Mouse (Mus musculus): ENCODE measurements at regions not wholly inside any gene's neighbourhood (a gene's known extent, or its start where the extent isn't known, plus 50 kb on each side); places are given as distances from the start of the nearest gene placed in this dataset.

GRCm38 (mm10) chr2:179145726-179146125 is 296.5 kb upstream of the Cdh4 start:
- TF ChIP-seq POLR2A (IDR thresholded peaks at IDR 0.05; ENCODE audit: borderline replicate concordance, extremely low read depth, insufficient read depth, insufficient read length): no peak
- no peaks in the 10 kb centered on the region for H3K36me3 ChIP-seq (ENCODE audit: control insufficient read depth, insufficient read depth, low read length)
- ATAC-seq (ENCODE audit: low FRiP score, low read depth): no peak
- no peak overlapping the region for H3K27ac ChIP-seq (replicated peaks; ENCODE audit: low read depth, low read length)
- H3K9me3 ChIP-seq (ENCODE audit: control insufficient read depth, low read length): no peaks in the 10 kb centered on the region
- 63% methylated on average over 2 of the region's 2 CpGs for WGBS
- no peak overlapping the region for H3K9ac ChIP-seq (ENCODE audit: low read depth, low read length, severe bottlenecking)
- no peak for DNase-seq (ENCODE audit: low spot score)
- no peak overlapping the region for H3K4me2 ChIP-seq (replicated peaks; ENCODE audit: low read depth, low read length, severe bottlenecking)
- no peaks in the 10 kb centered on the region for H3K27me3 ChIP-seq (ENCODE audit: control insufficient read depth, insufficient read depth, low read length)
- H3K4me1 ChIP-seq (ENCODE audit: control insufficient read depth, insufficient read depth, low read length): peaks cover 13% of the 10 kb centered on the region
- no peak overlapping the region for H3K4me3 ChIP-seq (replicated peaks; ENCODE audit: low read length)

- TF ChIP-seq POLR2A (IDR thresholded peaks at IDR 0.05; ENCODE audit: borderline replicate concordance, extremely low read depth, insufficient read depth, insufficient read length): no peak
Measured at GRCm38 (mm10) chr2:179146274-179146673, 296.0 kb upstream of the Cdh4 start.

GRCm38 (mm10) chr2:179148194-179148593 is 294.0 kb upstream of the Cdh4 start:
- Histone ChIP-seq H3K36me3 (ENCODE audit: control insufficient read depth, insufficient read depth, low read length) (no peaks in the 10 kb centered on the region), H3K4me2 (replicated peaks; ENCODE audit: low read depth, low read length, severe bottlenecking) (no peak overlapping the region), H3K27ac (replicated peaks; ENCODE audit: low read depth, low read length) (no peak overlapping the region), H3K9me3 (ENCODE audit: control insufficient read depth, low read length) (no peaks in the 10 kb centered on the region), H3K9ac (ENCODE audit: low read depth, low read length, severe bottlenecking) (no peak overlapping the region), H3K4me3 (replicated peaks; ENCODE audit: low read length) (no peak overlapping the region), H3K27me3 (ENCODE audit: control insufficient read depth, insufficient read depth, low read length) (no peaks in the 10 kb centered on the region), H3K4me1 (ENCODE audit: control insufficient read depth, insufficient read depth, low read length) (peaks cover 13% of the 10 kb centered on the region)
- 66% methylated on average over 5 of the region's 5 CpGs for WGBS
- TF ChIP-seq POLR2A (IDR thresholded peaks at IDR 0.05; ENCODE audit: borderline replicate concordance, extremely low read depth, insufficient read depth, insufficient read length): no peak
- ATAC-seq (ENCODE audit: low FRiP score, low read depth) (no peak), DNase-seq (ENCODE audit: low spot score) (no peak)

More at GRCm38 (mm10) chr2:179146274-179146673, 296.0 kb upstream of the Cdh4 start:
- WGBS: 33% methylated on average over 4 of the region's 4 CpGs
- Histone ChIP-seq H3K27me3 (ENCODE audit: control insufficient read depth, insufficient read depth, low read length) (no peaks in the 10 kb centered on the region), H3K9me3 (ENCODE audit: control insufficient read depth, low read length) (no peaks in the 10 kb centered on the region), H3K27ac (replicated peaks; ENCODE audit: low read depth, low read length) (no peak overlapping the region), H3K4me3 (replicated peaks; ENCODE audit: low read length) (no peak overlapping the region), H3K4me1 (ENCODE audit: control insufficient read depth, insufficient read depth, low read length) (peaks cover 13% of the 10 kb centered on the region), H3K9ac (ENCODE audit: low read depth, low read length, severe bottlenecking) (no peak overlapping the region), H3K36me3 (ENCODE audit: control insufficient read depth, insufficient read depth, low read length) (no peaks in the 10 kb centered on the region), H3K4me2 (replicated peaks; ENCODE audit: low read depth, low read length, severe bottlenecking) (no peak overlapping the region)
- DNase-seq (ENCODE audit: low spot score): peak; percentile 3
- no peak for ATAC-seq (ENCODE audit: low FRiP score, low read depth)

GRCm38 (mm10) chr2:179148667-179149066 is 293.6 kb upstream of the Cdh4 start:
- WGBS: 67% methylated on average over 4 of the region's 4 CpGs
- H3K27me3 ChIP-seq (ENCODE audit: control insufficient read depth, insufficient read depth, low read length): no peaks in the 10 kb centered on the region
- no peak overlapping the region for H3K9ac ChIP-seq (ENCODE audit: low read depth, low read length, severe bottlenecking)
- peaks cover 13% of the 10 kb centered on the region for H3K4me1 ChIP-seq (ENCODE audit: control insufficient read depth, insufficient read depth, low read length)
- no peak for TF ChIP-seq POLR2A (IDR thresholded peaks at IDR 0.05; ENCODE audit: borderline replicate concordance, extremely low read depth, insufficient read depth, insufficient read length)
- no peak overlapping the region for H3K4me3 ChIP-seq (replicated peaks; ENCODE audit: low read length)
- ATAC-seq (ENCODE audit: low FRiP score, low read depth) (no peak), DNase-seq (ENCODE audit: low spot score) (no peak)
- no peak overlapping the region for H3K27ac ChIP-seq (replicated peaks; ENCODE audit: low read depth, low read length)
- no peaks in the 10 kb centered on the region for H3K9me3 ChIP-seq (ENCODE audit: control insufficient read depth, low read length)
- no peaks in the 10 kb centered on the region for H3K36me3 ChIP-seq (ENCODE audit: control insufficient read depth, insufficient read depth, low read length)
- no peak overlapping the region for H3K4me2 ChIP-seq (replicated peaks; ENCODE audit: low read depth, low read length, severe bottlenecking)

GRCm38 (mm10) chr2:179158881-179159280 is 283.4 kb upstream of the Cdh4 start:
- no peak for ATAC-seq (ENCODE audit: low FRiP score, low read depth)

GRCm38 (mm10) chr2:179163116-179163515 is 279.1 kb upstream of the Cdh4 start:
- no peak overlapping the region for H3K9ac ChIP-seq (ENCODE audit: low read depth, low read length, severe bottlenecking)
- no peak overlapping the region for H3K27ac ChIP-seq (replicated peaks; ENCODE audit: low read depth, low read length)
- no peaks in the 10 kb centered on the region for H3K9me3 ChIP-seq (ENCODE audit: control insufficient read depth, low read length)
- ATAC-seq (ENCODE audit: low FRiP score, low read depth) (no peak), DNase-seq (ENCODE audit: low spot score) (no peak)
- H3K4me3 ChIP-seq (replicated peaks; ENCODE audit: low read length): no peak overlapping the region
- no peak overlapping the region for H3K4me2 ChIP-seq (replicated peaks; ENCODE audit: low read depth, low read length, severe bottlenecking)
- H3K27me3 ChIP-seq (ENCODE audit: control insufficient read depth, insufficient read depth, low read length): no peaks in the 10 kb centered on the region
- H3K4me1 ChIP-seq (ENCODE audit: control insufficient read depth, insufficient read depth, low read length): no peaks in the 10 kb centered on the region
- 90% methylated on average over 5 of the region's 5 CpGs for WGBS
- no peaks in the 10 kb centered on the region for H3K36me3 ChIP-seq (ENCODE audit: control insufficient read depth, insufficient read depth, low read length)
- TF ChIP-seq POLR2A (IDR thresholded peaks at IDR 0.05; ENCODE audit: borderline replicate concordance, extremely low read depth, insufficient read depth, insufficient read length): no peak

More at GRCm38 (mm10) chr2:179158881-179159280, 283.4 kb upstream of the Cdh4 start:
- Histone ChIP-seq H3K9ac (ENCODE audit: low read depth, low read length, severe bottlenecking) (no peak overlapping the region), H3K27ac (replicated peaks; ENCODE audit: low read depth, low read length) (no peak overlapping the region), H3K9me3 (ENCODE audit: control insufficient read depth, low read length) (no peaks in the 10 kb centered on the region), H3K36me3 (ENCODE audit: control insufficient read depth, insufficient read depth, low read length) (no peaks in the 10 kb centered on the region), H3K4me1 (ENCODE audit: control insufficient read depth, insufficient read depth, low read length) (no peaks in the 10 kb centered on the region), H3K4me3 (replicated peaks; ENCODE audit: low read length) (no peak overlapping the region), H3K4me2 (replicated peaks; ENCODE audit: low read depth, low read length, severe bottlenecking) (no peak overlapping the region), H3K27me3 (ENCODE audit: control insufficient read depth, insufficient read depth, low read length) (no peaks in the 10 kb centered on the region)
- WGBS: 90% methylated on average over 9 of the region's 9 CpGs
- DNase-seq (ENCODE audit: low spot score): no peak
- TF ChIP-seq POLR2A (IDR thresholded peaks at IDR 0.05; ENCODE audit: borderline replicate concordance, extremely low read depth, insufficient read depth, insufficient read length): no peak

Measured in limb, embryonic 14.5 days (tissue).